In the genomic region with DNA sequence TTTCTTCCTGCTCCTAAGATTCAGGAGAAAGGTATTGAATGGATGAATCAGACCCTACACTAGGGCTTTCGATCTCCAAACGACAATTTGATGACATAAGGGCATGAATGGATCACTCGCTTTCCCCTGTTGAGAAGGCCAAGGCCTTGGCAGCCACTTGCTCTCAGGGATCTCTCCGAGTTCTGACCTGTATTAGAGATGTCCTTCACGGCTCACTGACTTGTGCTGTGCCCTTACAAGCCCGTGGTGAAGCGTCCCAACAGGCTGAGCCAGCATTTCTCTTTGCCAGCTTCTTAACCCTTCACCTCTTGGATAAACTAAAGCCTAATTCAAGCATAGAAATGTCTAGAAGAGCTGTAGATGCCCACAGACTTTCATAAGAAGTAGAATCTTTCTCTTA, we compare ENCODE assay signal across 26 mouse cellular contexts. TPM values are rescaled to one million over a fixed set of nuclear protein-coding genes. Genes with fewer than 3 reads are reported as not detected.
DNase-seq lines count a peak whose midpoint lies in the region; ATAC-seq lines count a peak whose summit lies in the region.
"Had no signal": no experiment of that assay in that cellular context is flagged by ENCODE, and none has a peak within 500 bp of the region (broad histone marks: within the 10 kb centered on the region; RNA-seq: fewer than 3 reads in every experiment).

No protein-coding gene starts in this region.

- H3K27me3 ChIP-seq in kidney, embryonic 15.5 days = no peaks in the 10 kb centered on the region
- H3K27me3 ChIP-seq: embryonic facial prominence, embryonic 15.5 days; forebrain, embryonic 15.5 days; hindbrain, embryonic 15.5 days; limb, embryonic 12.5 days; midbrain, embryonic 15.5 days; neural tube, embryonic 12.5 days had no signal

- H3K4me2 ChIP-seq in kidney, embryonic 15.5 days = no peak overlapping the region
- H3K4me2 ChIP-seq: embryonic facial prominence, embryonic 15.5 days; forebrain, embryonic 15.5 days; hindbrain, embryonic 15.5 days; limb, embryonic 12.5 days; liver, embryonic 13.5 days; midbrain, embryonic 15.5 days; neural tube, embryonic 12.5 days had no signal

- no peaks in the 10 kb centered on the region for H3K36me3 ChIP-seq in kidney, embryonic 15.5 days
- H3K36me3 ChIP-seq: embryonic facial prominence, embryonic 15.5 days; forebrain, embryonic 15.5 days; heart, embryonic 10.5 days; hindbrain, embryonic 15.5 days; limb, embryonic 12.5 days; liver, embryonic 13.5 days; midbrain, embryonic 15.5 days; neural tube, embryonic 12.5 days had no signal

- no peak for ATAC-seq in kidney, embryonic 15.5 days (replicated peaks; ENCODE audit: low FRiP score)
- ATAC-seq: forebrain, embryonic 15.5 days; midbrain, embryonic 15.5 days had no signal

- peak; percentile 78 for DNase-seq in adrenal gland, adult 2 months
- no peak for DNase-seq in adrenal gland, postnatal 4 days (ENCODE audit: low spot score in 2 of 2)
- DNase-seq in kidney, adult 9 months = peak; percentile 71
- peak; percentile 51 for DNase-seq in adrenal gland, postnatal 14 days
- peak; percentile 59 for DNase-seq in testis, postnatal 14 days (ENCODE audit: low spot score)
- DNase-seq in lung, postnatal 25 days (ENCODE audit: low spot score) = no peak
- DNase-seq: cerebellum, adult 9-10 months; layer of hippocampus, postnatal 36 days; liver, embryonic 13.5 days; lung, adult 2 months; lung, postnatal 36 days; right cerebral cortex, postnatal 14 days; spleen, adult 18-20 months; thymus, postnatal 4 days had no signal

- H3K9ac ChIP-seq in kidney, embryonic 15.5 days = no peak overlapping the region
- H3K9ac ChIP-seq: embryonic facial prominence, embryonic 15.5 days; forebrain, embryonic 15.5 days; hindbrain, embryonic 15.5 days; limb, embryonic 12.5 days; liver, embryonic 13.5 days; midbrain, embryonic 15.5 days; neural tube, embryonic 12.5 days had no signal

- H3K4me1 ChIP-seq in kidney, embryonic 15.5 days = no peaks in the 10 kb centered on the region
- H3K4me1 ChIP-seq: embryonic facial prominence, embryonic 15.5 days; forebrain, embryonic 15.5 days; heart, embryonic 10.5 days; hindbrain, embryonic 15.5 days; limb, embryonic 12.5 days; liver, embryonic 13.5 days; midbrain, embryonic 15.5 days; neural tube, embryonic 12.5 days had no signal

- H3K4me3 ChIP-seq in kidney, embryonic 15.5 days (replicated peaks) = no peak overlapping the region
- H3K4me3 ChIP-seq: embryonic facial prominence, embryonic 15.5 days; forebrain, embryonic 15.5 days; heart, embryonic 10.5 days; hindbrain, embryonic 15.5 days; limb, embryonic 12.5 days; liver, embryonic 13.5 days; megakaryocyte, embryonic 14.5 days; midbrain, embryonic 15.5 days; neural tube, embryonic 12.5 days had no signal

- no peaks in the 10 kb centered on the region for H3K9me3 ChIP-seq in kidney, embryonic 15.5 days (replicated peaks)
- H3K9me3 ChIP-seq: embryonic facial prominence, embryonic 15.5 days; forebrain, embryonic 15.5 days; heart, embryonic 10.5 days; hindbrain, embryonic 15.5 days; limb, embryonic 12.5 days; liver, embryonic 13.5 days; midbrain, embryonic 15.5 days; neural tube, embryonic 12.5 days had no signal

- 61% methylated on average over 7 of the region's 7 CpGs for WGBS in kidney, embryonic 15.5 days

- H3K27ac ChIP-seq in kidney, embryonic 15.5 days = no peak overlapping the region
- H3K27ac ChIP-seq: embryonic facial prominence, embryonic 15.5 days; forebrain, embryonic 15.5 days; heart, embryonic 10.5 days; hindbrain, embryonic 15.5 days; limb, embryonic 12.5 days; liver, embryonic 13.5 days; midbrain, embryonic 15.5 days; neural tube, embryonic 12.5 days had no signal

RNA-seq across cellular contexts. Expression of a gene that starts 22.9 kb away (rescaled TPM):
- under 1 TPM; 0.09 to 0.10 TPM for total RNA-seq in adrenal gland, adult 2 months (2021)
- polyA plus RNA-seq in adrenal gland, adult 2 months (2012; rRNA removed) = 0.06 and 0.09 TPM in 2 replicates
- under 1 TPM; 0.20 to 0.28 TPM for total RNA-seq in adrenal gland, postnatal 4 days (2021)
- polyA plus RNA-seq in kidney, embryonic 15.5 days (2015; fragmentation: Nextera tagmentation; extraction: Ambion mirVana) = 0.35 and 0.48 TPM in 2 replicates
- 0.22 and 0.23 TPM in 2 replicates for total RNA-seq in adrenal gland, postnatal 14 days (2021)
- total RNA-seq: common myeloid progenitor, adult 5-6 weeks; gastrocnemius, adult 8-10 months; hematopoietic stem cell, adult 5-6 weeks; layer of hippocampus, postnatal 36 days had no signal
- polyA plus RNA-seq: forebrain, embryonic 15.5 days; heart, embryonic 10.5 days; limb, embryonic 12.5 days; liver, embryonic 13.5 days; neural tube, embryonic 12.5 days had no signal

Comparison
In these comparisons a context has a peak if more than half of its experiments do, and no peak if none do; other contexts are left out.
1. DNase-seq: peak in adrenal gland, adult 2 months (single experiment), kidney, adult 9 months (single experiment), adrenal gland, postnatal 14 days (single experiment) and testis, postnatal 14 days (single experiment); none in adrenal gland, postnatal 4 days (0 of 2) and lung, postnatal 25 days (single experiment).